Mouse (Mus musculus): Measurements from ENCODE around the gene Eno3. TPM values are rescaled to one million over a fixed set of nuclear protein-coding genes. Genes with fewer than 3 reads are reported as not detected.

Eno3 gene
- polyA plus RNA-seq, 1 experiment from 2014 or later = 12.8 TPM

DNA sequence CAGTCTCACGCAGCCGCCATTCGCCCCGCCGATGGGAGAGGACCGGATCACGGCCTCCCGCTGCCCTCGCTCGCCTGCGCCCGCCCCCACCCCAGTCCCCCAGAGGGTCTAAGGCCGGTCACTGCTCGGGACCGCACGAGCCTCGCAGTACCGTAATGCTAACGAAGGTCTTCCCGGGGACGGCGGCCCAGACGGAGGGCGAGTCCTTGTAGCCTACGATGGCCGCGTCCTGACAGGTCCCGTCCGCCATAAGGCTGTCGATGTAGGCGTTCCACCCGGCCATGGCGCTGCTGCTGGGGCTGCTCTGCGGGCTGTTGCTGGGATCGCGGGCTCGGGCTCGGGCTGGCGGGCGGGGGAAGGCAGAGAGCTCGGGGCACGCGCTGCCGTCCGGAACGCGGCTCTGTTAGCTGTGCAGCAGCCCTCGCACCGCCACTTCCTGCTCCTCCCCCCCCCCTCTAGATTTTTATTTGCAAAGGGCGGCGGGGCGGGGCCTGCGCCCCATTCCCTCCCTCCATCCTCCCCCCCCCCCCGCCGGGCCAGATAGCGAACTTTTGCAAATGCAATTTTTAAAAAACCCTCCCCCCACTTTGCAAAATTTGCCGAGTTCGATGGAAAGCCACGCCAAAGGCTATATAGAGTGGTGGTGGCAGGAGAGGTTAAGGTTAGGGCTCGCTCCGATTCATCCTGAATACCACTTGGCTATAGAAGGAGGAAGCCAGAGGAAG lies 2.6 kb upstream of the Eno3 start, which contains the start of gene Pfn1:
TSS of gene Pfn1 (minus strand) at position 447 of the 725 bp plus-strand sequence.
- peaks cover 60% of the 10 kb centered on the region for H3K4me1 ChIP-seq (ENCODE audit: control insufficient read depth, insufficient read depth, low read length)
- peak within 1 kb of the TSS; percentile 100 for H3K9ac ChIP-seq (ENCODE audit: low read depth, low read length)
- H3K27me3 ChIP-seq (replicated peaks; ENCODE audit: control insufficient read depth, insufficient read depth, low read length) = no peaks in the 10 kb centered on the region
- WGBS = under 1% methylated on average over 56 of the region's 61 CpGs
- H3K4me2 ChIP-seq (ENCODE audit: low read depth, low read length) = peak within 1 kb of the TSS; percentile 94
- peak; percentile 38 for ATAC-seq
- peak within 1 kb of the TSS; percentile 99 for H3K4me3 ChIP-seq (ENCODE audit: low read length)
- H3K27ac ChIP-seq (ENCODE audit: low read length) = peak within 1 kb of the TSS; percentile 100
- no peaks in the 10 kb centered on the region for H3K9me3 ChIP-seq (ENCODE audit: control insufficient read depth, low read length)
- H3K36me3 ChIP-seq (ENCODE audit: control insufficient read depth, insufficient read depth, low read length) = peaks cover 11% of the 10 kb centered on the region

DNA sequence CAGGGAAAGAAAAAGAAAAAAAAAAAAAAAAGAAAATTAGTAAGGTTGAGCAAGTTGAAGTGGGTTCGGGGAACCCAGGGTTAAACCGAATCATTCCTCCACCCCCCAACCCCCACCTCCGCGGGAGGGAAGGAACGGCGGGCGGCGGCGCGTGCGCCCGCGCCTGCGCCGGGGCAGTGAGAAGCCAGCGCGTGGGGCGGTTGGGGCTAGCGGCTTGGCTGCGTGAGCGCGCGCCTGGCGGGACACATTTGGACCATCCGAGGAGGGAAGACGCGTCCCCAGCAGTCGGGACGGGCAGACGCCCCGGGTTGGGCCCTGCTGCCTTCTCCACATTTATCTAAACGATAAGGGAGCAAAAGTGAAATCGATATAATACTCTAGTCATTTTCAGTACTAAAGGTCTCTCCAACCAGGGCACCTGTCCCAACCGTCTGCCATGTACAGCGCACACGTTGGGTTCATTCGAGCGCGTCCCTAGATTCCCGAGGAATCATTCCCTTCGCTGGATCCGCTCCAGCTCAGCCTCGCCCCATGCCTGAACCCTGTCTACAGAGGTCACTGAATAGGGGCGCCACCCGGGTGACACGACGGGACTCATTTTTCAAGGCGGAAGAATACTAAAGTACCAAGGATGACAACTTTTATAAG lies 2.0 kb upstream of the Eno3 start:
- H3K9ac ChIP-seq (ENCODE audit: low read depth, low read length) = peak overlapping the region; percentile 100
- H3K36me3 ChIP-seq (ENCODE audit: control insufficient read depth, insufficient read depth, low read length) = peaks cover 9% of the 10 kb centered on the region
- peak overlapping the region; percentile 100 for H3K27ac ChIP-seq (ENCODE audit: low read length)
- peak; percentile 62 for ATAC-seq
- peak overlapping the region; percentile 94 for H3K4me2 ChIP-seq (ENCODE audit: low read depth, low read length)
- under 1% methylated on average over 48 of the region's 48 CpGs for WGBS
- no peaks in the 10 kb centered on the region for H3K9me3 ChIP-seq (ENCODE audit: control insufficient read depth, low read length)
- H3K27me3 ChIP-seq (replicated peaks; ENCODE audit: control insufficient read depth, insufficient read depth, low read length) = no peaks in the 10 kb centered on the region
- peak overlapping the region; percentile 99 for H3K4me3 ChIP-seq (ENCODE audit: low read length)
- peaks cover 57% of the 10 kb centered on the region for H3K4me1 ChIP-seq (ENCODE audit: control insufficient read depth, insufficient read depth, low read length)

DNA sequence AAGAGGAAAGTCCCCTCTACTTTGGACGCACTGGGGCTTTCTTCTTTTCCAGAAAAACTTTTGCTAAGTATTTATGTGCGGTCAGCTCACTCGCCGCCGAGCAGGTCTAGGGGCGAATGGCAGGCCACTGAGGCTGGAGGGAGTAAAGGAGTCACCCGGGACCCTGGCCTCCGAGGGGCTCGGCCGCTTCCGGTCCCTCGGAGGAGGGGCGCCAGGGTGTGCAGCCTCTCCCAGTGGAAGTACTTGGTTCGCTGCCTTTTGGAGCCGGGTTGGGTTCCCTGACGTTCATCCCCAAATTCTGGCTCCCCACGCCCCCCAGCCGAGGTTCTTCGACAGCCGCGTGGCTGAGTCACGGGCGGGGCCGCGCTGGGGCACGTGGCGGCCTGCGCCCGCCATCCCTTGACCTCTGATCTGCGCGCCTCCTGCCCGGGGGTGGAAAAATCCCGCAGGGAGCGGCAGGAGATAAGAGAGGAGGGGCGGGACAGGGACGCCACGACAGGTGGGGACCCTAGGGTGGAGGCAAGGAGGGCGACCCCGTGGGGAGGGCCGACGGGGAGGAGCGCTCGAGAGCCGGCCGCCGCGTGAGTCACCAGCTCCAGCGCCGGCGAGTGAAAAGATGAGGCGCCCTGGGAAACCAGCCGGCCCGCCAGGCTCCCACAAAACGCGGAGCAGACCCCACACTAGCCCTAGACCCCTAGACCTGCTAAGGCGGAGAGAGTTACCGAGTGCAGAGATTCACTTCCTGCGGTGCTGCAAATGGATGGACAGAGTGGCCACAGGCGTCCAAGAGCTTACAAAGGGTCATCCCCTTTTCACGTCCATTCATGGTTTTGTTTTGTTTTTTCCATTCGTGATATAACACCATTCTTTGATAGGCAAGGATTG lies 1.2 kb upstream of the Eno3 start:
- H3K9ac ChIP-seq (ENCODE audit: low read depth, low read length) = peak overlapping the region; percentile 100
- H3K36me3 ChIP-seq (ENCODE audit: control insufficient read depth, insufficient read depth, low read length) = peaks cover 7% of the 10 kb centered on the region
- H3K27ac ChIP-seq (ENCODE audit: low read length) = peak overlapping the region; percentile 100
- no peaks in the 10 kb centered on the region for H3K27me3 ChIP-seq (replicated peaks; ENCODE audit: control insufficient read depth, insufficient read depth, low read length)
- peak; percentile 47 for ATAC-seq
- WGBS = under 1% methylated on average over 61 of the region's 61 CpGs
- H3K4me3 ChIP-seq (ENCODE audit: low read length) = peak overlapping the region; percentile 99
- H3K4me2 ChIP-seq (ENCODE audit: low read depth, low read length) = peak overlapping the region; percentile 94
- H3K9me3 ChIP-seq (ENCODE audit: control insufficient read depth, low read length) = no peaks in the 10 kb centered on the region
- H3K4me1 ChIP-seq (ENCODE audit: control insufficient read depth, insufficient read depth, low read length) = peaks cover 49% of the 10 kb centered on the region

DNA sequence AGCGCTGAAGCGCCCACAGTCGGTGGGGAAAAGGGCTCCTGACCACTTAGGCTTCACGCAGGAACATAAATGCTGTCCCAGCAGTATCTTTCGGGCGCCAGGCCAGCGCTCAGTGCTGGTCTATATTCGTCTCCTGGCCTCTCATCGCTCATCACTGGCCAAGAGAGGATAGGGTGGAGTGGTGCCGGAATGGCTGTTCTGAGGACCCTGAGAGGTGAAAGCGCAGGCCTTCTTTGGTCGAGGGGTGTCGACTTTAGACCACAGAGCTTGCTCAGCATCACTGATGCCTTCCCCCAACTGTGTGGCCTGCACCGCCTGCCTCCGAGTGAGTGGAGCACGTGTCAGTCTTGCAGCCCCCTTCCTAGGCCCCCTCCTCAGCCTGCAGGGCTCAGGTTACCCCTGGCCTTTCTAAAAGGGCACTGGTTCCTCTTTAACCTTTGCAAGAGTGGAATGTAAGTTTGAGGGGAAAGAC lies 510 bp upstream of the Eno3 start:
- Histone ChIP-seq H3K4me3 (ENCODE audit: low read length) (peak overlapping the region; percentile 99), H3K9ac (ENCODE audit: low read depth, low read length) (peak overlapping the region; percentile 100), H3K36me3 (ENCODE audit: control insufficient read depth, insufficient read depth, low read length) (0 out of 2 replicates have a peak, but pooled peaks cover 1% of the 10 kb centered on the region), H3K4me1 (ENCODE audit: control insufficient read depth, insufficient read depth, low read length) (peaks cover 43% of the 10 kb centered on the region), H3K27ac (ENCODE audit: low read length) (peak overlapping the region; percentile 100), H3K27me3 (replicated peaks; ENCODE audit: control insufficient read depth, insufficient read depth, low read length) (no peaks in the 10 kb centered on the region), H3K4me2 (ENCODE audit: low read depth, low read length) (peak overlapping the region; percentile 94), H3K9me3 (ENCODE audit: control insufficient read depth, low read length) (no peaks in the 10 kb centered on the region)
- ATAC-seq = no peak
- 8% methylated on average over 16 of the region's 16 CpGs for WGBS

DNA sequence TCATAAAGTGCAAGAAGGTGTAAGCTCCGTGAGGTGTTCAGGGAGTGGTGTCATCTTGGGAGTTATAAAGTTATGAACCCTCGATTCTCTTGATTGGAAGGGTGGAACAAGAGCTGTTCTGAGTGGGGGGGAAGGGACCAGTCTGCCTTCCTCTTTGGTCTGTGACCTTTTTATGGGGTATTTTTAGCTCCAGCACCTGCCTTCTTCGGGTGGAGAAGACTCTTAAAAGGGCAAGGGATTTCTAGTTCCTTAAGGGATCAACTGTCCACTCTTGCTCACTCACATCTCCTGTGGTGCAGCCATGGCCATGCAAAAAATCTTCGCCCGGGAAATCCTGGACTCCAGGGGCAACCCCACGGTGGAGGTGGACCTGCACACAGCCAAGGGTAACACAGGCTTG lies 571 bp downstream of the Eno3 start:
- Histone ChIP-seq H3K4me2 (ENCODE audit: low read depth, low read length) (no peak overlapping the region), H3K4me1 (ENCODE audit: control insufficient read depth, insufficient read depth, low read length) (peaks cover 34% of the 10 kb centered on the region), H3K4me3 (ENCODE audit: low read length) (no peak overlapping the region), H3K9ac (ENCODE audit: low read depth, low read length) (no peak overlapping the region), H3K9me3 (ENCODE audit: control insufficient read depth, low read length) (no peaks in the 10 kb centered on the region), H3K27me3 (replicated peaks; ENCODE audit: control insufficient read depth, insufficient read depth, low read length) (no peaks in the 10 kb centered on the region), H3K36me3 (ENCODE audit: control insufficient read depth, insufficient read depth, low read length) (peaks cover under 1% of the 10 kb centered on the region; the same call in 1 of the 2 replicates), H3K27ac (ENCODE audit: low read length) (no peak overlapping the region)
- ATAC-seq = no peak
- WGBS = 35% methylated on average over 6 of the region's 6 CpGs

DNA sequence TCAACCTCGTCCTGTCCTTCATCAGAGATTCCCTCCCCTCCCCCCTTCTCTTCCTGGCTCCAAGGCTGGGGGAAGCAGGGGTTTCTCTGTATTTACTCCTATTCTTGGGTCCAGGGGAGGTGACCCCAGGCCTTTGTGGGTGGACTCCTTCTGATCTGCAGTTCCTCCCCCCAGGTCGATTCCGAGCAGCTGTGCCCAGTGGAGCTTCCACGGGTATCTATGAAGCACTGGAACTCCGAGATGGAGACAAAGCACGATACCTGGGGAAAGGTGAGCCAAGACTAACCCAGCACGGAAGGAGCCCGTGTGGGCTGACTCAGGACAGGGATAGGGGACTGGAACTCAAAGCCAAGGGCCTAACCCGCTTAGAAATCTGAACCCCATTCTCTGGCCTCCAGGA lies 989 bp downstream of the Eno3 start:
- ATAC-seq = no peak
- no peak overlapping the region for H3K4me3 ChIP-seq (ENCODE audit: low read length)
- H3K4me1 ChIP-seq (ENCODE audit: control insufficient read depth, insufficient read depth, low read length) = peaks cover 31% of the 10 kb centered on the region
- H3K27me3 ChIP-seq (replicated peaks; ENCODE audit: control insufficient read depth, insufficient read depth, low read length) = no peaks in the 10 kb centered on the region
- peaks cover 2% of the 10 kb centered on the region; the same call in 1 of the 2 replicates for H3K36me3 ChIP-seq (ENCODE audit: control insufficient read depth, insufficient read depth, low read length)
- H3K9me3 ChIP-seq (ENCODE audit: control insufficient read depth, low read length) = no peaks in the 10 kb centered on the region
- no peak overlapping the region for H3K4me2 ChIP-seq (ENCODE audit: low read depth, low read length)
- WGBS = 62% methylated on average over 9 of the region's 9 CpGs
- no peak overlapping the region for H3K9ac ChIP-seq (ENCODE audit: low read depth, low read length)
- no peak overlapping the region for H3K27ac ChIP-seq (ENCODE audit: low read length)

DNA sequence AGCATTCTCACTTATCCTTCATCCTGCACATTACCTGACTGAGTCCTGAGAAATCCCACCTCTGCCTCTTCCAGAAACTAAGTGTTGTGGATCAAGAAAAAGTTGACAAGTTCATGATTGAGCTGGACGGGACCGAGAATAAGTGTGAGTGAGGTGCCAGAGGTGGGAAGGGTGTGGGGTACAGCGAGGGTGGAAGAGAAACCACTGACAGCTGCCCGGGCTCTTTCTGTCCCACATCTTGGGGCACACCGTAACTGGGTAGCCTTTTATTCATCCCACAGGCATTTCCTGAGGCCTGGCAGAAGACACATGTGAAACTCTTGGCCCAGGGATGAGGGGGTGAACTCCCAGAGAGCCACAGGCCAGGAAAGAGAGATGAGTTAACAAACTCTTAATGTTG lies 1.5 kb downstream of the Eno3 start:
- H3K27ac ChIP-seq (ENCODE audit: low read length) = no peak overlapping the region
- no peak overlapping the region for H3K9ac ChIP-seq (ENCODE audit: low read depth, low read length)
- H3K9me3 ChIP-seq (ENCODE audit: control insufficient read depth, low read length) = no peaks in the 10 kb centered on the region
- H3K27me3 ChIP-seq (replicated peaks; ENCODE audit: control insufficient read depth, insufficient read depth, low read length) = no peaks in the 10 kb centered on the region
- WGBS = 85% methylated on average over 5 of the region's 5 CpGs
- no peak for ATAC-seq
- H3K36me3 ChIP-seq (ENCODE audit: control insufficient read depth, insufficient read depth, low read length) = peaks cover 2% of the 10 kb centered on the region; the same call in 1 of the 2 replicates
- no peak overlapping the region for H3K4me3 ChIP-seq (ENCODE audit: low read length)
- H3K4me2 ChIP-seq (ENCODE audit: low read depth, low read length) = no peak overlapping the region
- H3K4me1 ChIP-seq (ENCODE audit: control insufficient read depth, insufficient read depth, low read length) = peaks cover 31% of the 10 kb centered on the region

DNA sequence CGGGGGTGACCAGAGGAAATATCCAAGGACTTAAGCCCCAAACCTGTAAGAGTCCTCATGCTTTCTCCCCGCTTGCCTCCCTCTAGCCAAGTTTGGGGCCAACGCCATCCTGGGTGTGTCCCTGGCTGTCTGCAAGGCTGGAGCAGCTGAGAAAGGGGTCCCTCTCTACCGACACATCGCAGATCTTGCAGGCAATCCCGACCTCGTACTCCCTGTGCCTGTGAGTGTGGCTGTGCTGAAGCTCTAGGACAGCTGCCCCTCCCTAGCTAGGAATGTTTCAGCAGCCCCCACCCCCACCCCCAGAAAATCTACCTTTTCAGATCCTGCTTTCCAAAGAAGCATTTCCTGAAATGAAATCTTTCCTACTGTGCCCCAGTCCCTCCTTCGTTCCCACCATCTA lies 1.9 kb downstream of the Eno3 start:
- Histone ChIP-seq H3K27me3 (replicated peaks; ENCODE audit: control insufficient read depth, insufficient read depth, low read length) (no peaks in the 10 kb centered on the region), H3K4me2 (ENCODE audit: low read depth, low read length) (no peak overlapping the region), H3K4me1 (ENCODE audit: control insufficient read depth, insufficient read depth, low read length) (peaks cover 31% of the 10 kb centered on the region), H3K9ac (ENCODE audit: low read depth, low read length) (0 out of 2 replicates have a peak overlapping the region, but pooled peaks have one; percentile 33), H3K36me3 (ENCODE audit: control insufficient read depth, insufficient read depth, low read length) (peaks cover 2% of the 10 kb centered on the region; the same call in 1 of the 2 replicates), H3K4me3 (ENCODE audit: low read length) (no peak overlapping the region), H3K9me3 (ENCODE audit: control insufficient read depth, low read length) (no peaks in the 10 kb centered on the region), H3K27ac (ENCODE audit: low read length) (no peak overlapping the region)
- WGBS = 57% methylated on average over 8 of the region's 8 CpGs
- no peak for ATAC-seq

DNA sequence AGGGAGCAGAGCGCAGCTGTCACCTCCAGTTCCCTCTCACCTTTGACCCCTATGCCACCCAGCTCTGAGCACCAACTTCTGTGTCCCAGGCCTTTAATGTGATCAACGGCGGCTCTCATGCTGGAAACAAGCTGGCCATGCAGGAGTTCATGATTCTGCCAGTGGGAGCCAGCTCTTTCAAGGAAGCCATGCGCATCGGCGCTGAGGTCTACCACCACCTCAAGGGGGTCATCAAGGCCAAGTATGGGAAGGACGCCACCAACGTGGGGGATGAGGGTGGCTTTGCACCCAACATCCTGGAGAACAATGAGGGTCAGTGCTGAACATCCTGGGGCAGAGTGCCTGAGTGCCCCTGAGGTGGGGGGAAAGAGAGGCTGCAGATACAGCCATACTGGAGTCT lies 3.6 kb downstream of the Eno3 start:
- Histone ChIP-seq H3K4me2 (ENCODE audit: low read depth, low read length) (no peak overlapping the region), H3K9me3 (ENCODE audit: control insufficient read depth, low read length) (no peaks in the 10 kb centered on the region), H3K27me3 (replicated peaks; ENCODE audit: control insufficient read depth, insufficient read depth, low read length) (no peaks in the 10 kb centered on the region), H3K4me3 (ENCODE audit: low read length) (no peak overlapping the region), H3K36me3 (ENCODE audit: control insufficient read depth, insufficient read depth, low read length) (peaks cover 12% of the 10 kb centered on the region), H3K27ac (ENCODE audit: low read length) (no peak overlapping the region), H3K9ac (ENCODE audit: low read depth, low read length) (no peak overlapping the region), H3K4me1 (ENCODE audit: control insufficient read depth, insufficient read depth, low read length) (peaks cover 31% of the 10 kb centered on the region)
- ATAC-seq = no peak
- 88% methylated on average over 8 of the region's 8 CpGs for WGBS
